Comparison of ENCODE assay signal across 8 mouse cellular contexts in genomic region chr6:90605298-90605665, GRCm38 (mm10). TPM values are rescaled to one million over a fixed set of nuclear protein-coding genes. Genes with fewer than 3 reads are reported as not detected.
DNase-seq lines count a peak whose midpoint lies in the region; ATAC-seq and TF ChIP-seq lines count a peak whose summit lies in the region.

No protein-coding gene starts in this region.

- no peaks in the 10 kb centered on the region for H3K9me3 ChIP-seq in MEL (replicated peaks; ENCODE audit: insufficient read depth, low read length)
- H3K9me3 ChIP-seq in forebrain, postnatal 0 days (ENCODE audit: low read length), result no peaks in the 10 kb centered on the region
- no peaks in the 10 kb centered on the region for H3K9me3 ChIP-seq in midbrain, embryonic 11.5 days (ENCODE audit: control insufficient read depth, low read length)

- no peak for TF ChIP-seq RAD21 in MEL (IDR thresholded peaks at IDR 0.05; ENCODE audit: low read depth, low read length)

- H3K9ac ChIP-seq in MEL (ENCODE audit: control insufficient read depth, low read depth, low read length, poor library complexity, severe bottlenecking), result peak overlapping the region; percentile 74
- H3K9ac ChIP-seq in forebrain, postnatal 0 days, result peak overlapping the region; percentile 74
- peak overlapping the region; percentile 75 for H3K9ac ChIP-seq in midbrain, embryonic 11.5 days (ENCODE audit: low read length)

- no peak overlapping the region for H3K27ac ChIP-seq in kidney, adult 2 months (ENCODE audit: insufficient read depth, low read depth, low read length)
- H3K27ac ChIP-seq in MEL (ENCODE audit: control insufficient read depth, low read depth, low read length), result no peak overlapping the region
- no peak overlapping the region for H3K27ac ChIP-seq in forebrain, postnatal 0 days (ENCODE audit: low read depth, low read length)
- H3K27ac ChIP-seq in midbrain, embryonic 11.5 days (ENCODE audit: low read depth, low read length), result no peak overlapping the region

- H3K79me2 ChIP-seq in MEL (ENCODE audit: control insufficient read depth, insufficient read depth, low read length, poor library complexity), result no peaks in the 10 kb centered on the region; the same call in 1 of the 2 replicates

- ATAC-seq in forebrain, postnatal 0 days, result no peak
- ATAC-seq in midbrain, embryonic 11.5 days (ENCODE audit: low FRiP score), result no peak

- no peak for TF ChIP-seq EP300 in MEL (IDR thresholded peaks at IDR 0.05; ENCODE audit: low read depth in 1 of 2, low read length in 2 of 2)

- H3K4me1 ChIP-seq in kidney, adult 2 months (ENCODE audit: control insufficient read depth, insufficient read depth, low read length), result peaks cover 5% of the 10 kb centered on the region
- peaks cover 6 to 21% of the 10 kb centered on the region in 2 experiments for H3K4me1 ChIP-seq in MEL (ENCODE audit: control insufficient read depth in 1 of 2, insufficient read depth in 2 of 2, low read length in 2 of 2)
- H3K4me1 ChIP-seq in forebrain, postnatal 0 days (ENCODE audit: insufficient read depth), result peaks cover 3% of the 10 kb centered on the region; the same call in 1 of the 2 replicates
- peaks cover 8% of the 10 kb centered on the region for H3K4me1 ChIP-seq in midbrain, embryonic 11.5 days (ENCODE audit: control insufficient read depth, insufficient read depth, low read length)

- peak overlapping the region; percentile 83 for H3K4me2 ChIP-seq in forebrain, postnatal 0 days (ENCODE audit: low read depth)
- peak overlapping the region; percentile 77 for H3K4me2 ChIP-seq in midbrain, embryonic 11.5 days

- H3K4me3 ChIP-seq in kidney, adult 2 months (ENCODE audit: insufficient read depth, low read depth, low read length), result peak overlapping the region; percentile 84
- peak overlapping the region; percentile 85 for H3K4me3 ChIP-seq in MEL (ENCODE audit: control insufficient read depth in 1 of 2, insufficient read depth in 1 of 2, low read depth in 2 of 2, low read length in 2 of 2)
- peak overlapping the region; percentile 49 for H3K4me3 ChIP-seq in forebrain, postnatal 0 days (ENCODE audit: low read depth, low read length)
- H3K4me3 ChIP-seq in midbrain, embryonic 11.5 days (ENCODE audit: low read depth, low read length), result peak overlapping the region; percentile 57

- no peak for TF ChIP-seq POLR2A in kidney, adult 2 months (IDR thresholded peaks at IDR 0.05; ENCODE audit: low read depth, low read length)
- TF ChIP-seq POLR2A in MEL (IDR thresholded peaks at IDR 0.05; ENCODE audit: control insufficient read depth in 1 of 2, insufficient read depth in 1 of 2, low read depth in 1 of 2, low read length in 2 of 2, poor library complexity in 1 of 2), result no peak

- H3K27me3 ChIP-seq in kidney, adult 2 months (replicated peaks; ENCODE audit: control insufficient read depth, insufficient read depth, low read length), result no peaks in the 10 kb centered on the region
- no peaks in the 10 kb centered on the region for H3K27me3 ChIP-seq in MEL (ENCODE audit: control insufficient read depth in 1 of 2, insufficient read depth in 2 of 2, low read length in 2 of 2)
- no peaks in the 10 kb centered on the region for H3K27me3 ChIP-seq in forebrain, postnatal 0 days (ENCODE audit: insufficient read depth, low read length)
- peaks cover 10% of the 10 kb centered on the region for H3K27me3 ChIP-seq in midbrain, embryonic 11.5 days (ENCODE audit: control insufficient read depth, insufficient read depth, low read length)

- no peaks in the 10 kb centered on the region for H3K36me3 ChIP-seq in kidney, adult 2 months (ENCODE audit: control insufficient read depth, insufficient read depth, low read length)
- peaks cover 0 to 9% of the 10 kb centered on the region in 2 experiments; a peak in 2 of 4 replicates for H3K36me3 ChIP-seq in MEL (ENCODE audit: control insufficient read depth in 1 of 2, insufficient read depth in 2 of 2, low read length in 2 of 2)
- H3K36me3 ChIP-seq in forebrain, postnatal 0 days (ENCODE audit: insufficient read depth), result no peaks in the 10 kb centered on the region
- H3K36me3 ChIP-seq in midbrain, embryonic 11.5 days (ENCODE audit: control insufficient read depth, insufficient read depth, low read length), result no peaks in the 10 kb centered on the region

- TF ChIP-seq CTCF in kidney, adult 2 months (conservative IDR thresholded peaks at IDR 0.05; ENCODE audit: insufficient read depth, insufficient read length, low read depth, low read length), result no peak
- no peak for TF ChIP-seq CTCF in MEL (IDR thresholded peaks at IDR 0.05 in 2 of 3, conservative IDR thresholded peaks at IDR 0.05 in 1 of 3; ENCODE audit: control insufficient read depth in 1 of 3, insufficient read depth in 1 of 3, low read depth in 2 of 3, low read length in 3 of 3, poor library complexity in 1 of 3, severe bottlenecking in 1 of 3)
- no peak for TF ChIP-seq CTCF in forebrain, postnatal 0 days (IDR thresholded peaks at IDR 0.05; ENCODE audit: low read depth)

- no peak for DNase-seq in kidney, adult 2 months
- no peak for DNase-seq in kidney, postnatal 25 days
- DNase-seq in MEL (ENCODE audit: low read depth, low spot score), result peak; percentile 50
- DNase-seq in forebrain, postnatal 0 days, result no peak
- no peak for DNase-seq in midbrain, embryonic 11.5 days (ENCODE audit: low spot score, missing footprints)
- DNase-seq in ovary, adult 18-20 months (ENCODE audit: low spot score), result no peak
- no peak for DNase-seq in adrenal gland, postnatal 14 days
- DNase-seq in adrenal gland, postnatal 10 days, result no peak

- 27% methylated on average over 5 of the region's 5 CpGs for WGBS in kidney, adult 2 months
- WGBS in forebrain, postnatal 0 days, result 23% methylated on average over 5 of the region's 5 CpGs
- 14% methylated on average over 5 of the region's 5 CpGs for WGBS in midbrain, embryonic 11.5 days

TF ChIP-seq in MEL, 35 proteins besides CTCF, POLR2A, EP300 and RAD21:
- TF ChIP-seq ZC3H11A (IDR thresholded peaks at IDR 0.05; ENCODE audit: low read depth, low read length), result no peak
- TF ChIP-seq BHLHE40 (IDR thresholded peaks at IDR 0.05; ENCODE audit: borderline replicate concordance, low read depth, low read length), result no peak
- no peak for TF ChIP-seq ZMIZ1 (IDR thresholded peaks at IDR 0.05; ENCODE audit: low read depth, low read length)
- no peak for TF ChIP-seq CHD1 (IDR thresholded peaks at IDR 0.05; ENCODE audit: low read depth, low read length)
- no peak for TF ChIP-seq TBP (IDR thresholded peaks at IDR 0.05; ENCODE audit: low read depth, low read length)
- TF ChIP-seq NELFE (IDR thresholded peaks at IDR 0.05; ENCODE audit: low read depth, low read length), result no peak
- TF ChIP-seq SMC3 (IDR thresholded peaks at IDR 0.05; ENCODE audit: low read depth, low read length), result no peak
- TF ChIP-seq POLR2AphosphoS2 (IDR thresholded peaks at IDR 0.05; ENCODE audit: low read length), result no peak
- no peak for TF ChIP-seq HCFC1 (IDR thresholded peaks at IDR 0.05; ENCODE audit: low read depth, low read length)
- no peak for TF ChIP-seq ZKSCAN1 (IDR thresholded peaks at IDR 0.05; ENCODE audit: low read depth, low read length)
- TF ChIP-seq POLR2AphosphoS5 (IDR thresholded peaks at IDR 0.05; ENCODE audit: borderline replicate concordance, low read depth, low read length), result no peak
- no peak for TF ChIP-seq ETS1 (IDR thresholded peaks at IDR 0.05; ENCODE audit: low read depth, low read length)
- no peak for TF ChIP-seq MAZ (IDR thresholded peaks at IDR 0.05; ENCODE audit: low read depth, low read length)
TF ChIP-seq in MEL: peak in this region for 0.

RNA-seq across cellular contexts. Expression of gene Slc41a3, which starts 0.8 kb away (rescaled TPM):
- polyA plus RNA-seq in kidney, adult 2 months (2012; rRNA removed), result 6.3 and 8.0 TPM in 2 replicates
- total RNA-seq in MEL (2012; rRNA removed), result 54.7 and 65.8 TPM in 2 replicates
- polyA plus RNA-seq in MEL (2012; ENCODE audit: insufficient read depth in 1 of 2, insufficient read length in 2 of 2, low read depth in 1 of 2, low replicate concordance in 2 of 2, missing spikeins in 1 of 2), result 10 to 100 TPM in 1 of 2 experiments, not detected in 1; 70.4 TPM
- total RNA-seq in forebrain, postnatal 0 days (2014; rRNA removed), result 4.7 and 7.9 TPM in 2 replicates
- polyA plus RNA-seq in forebrain, postnatal 0 days (2015; fragmentation: Nextera tagmentation; extraction: Ambion mirVana), result 5.1 and 9.4 TPM in 2 replicates
- 2.7 and 3.0 TPM in 2 replicates for polyA plus RNA-seq in midbrain, embryonic 11.5 days (2014; fragmentation: Nextera tagmentation; extraction: Ambion mirVana)
- total RNA-seq in adrenal gland, postnatal 14 days (2021), result 21.4 and 25.2 TPM in 2 replicates
- 10 to 100 TPM; 20.8 to 25.2 TPM for total RNA-seq in adrenal gland, postnatal 10 days (2021)
